In the genomic region with DNA sequence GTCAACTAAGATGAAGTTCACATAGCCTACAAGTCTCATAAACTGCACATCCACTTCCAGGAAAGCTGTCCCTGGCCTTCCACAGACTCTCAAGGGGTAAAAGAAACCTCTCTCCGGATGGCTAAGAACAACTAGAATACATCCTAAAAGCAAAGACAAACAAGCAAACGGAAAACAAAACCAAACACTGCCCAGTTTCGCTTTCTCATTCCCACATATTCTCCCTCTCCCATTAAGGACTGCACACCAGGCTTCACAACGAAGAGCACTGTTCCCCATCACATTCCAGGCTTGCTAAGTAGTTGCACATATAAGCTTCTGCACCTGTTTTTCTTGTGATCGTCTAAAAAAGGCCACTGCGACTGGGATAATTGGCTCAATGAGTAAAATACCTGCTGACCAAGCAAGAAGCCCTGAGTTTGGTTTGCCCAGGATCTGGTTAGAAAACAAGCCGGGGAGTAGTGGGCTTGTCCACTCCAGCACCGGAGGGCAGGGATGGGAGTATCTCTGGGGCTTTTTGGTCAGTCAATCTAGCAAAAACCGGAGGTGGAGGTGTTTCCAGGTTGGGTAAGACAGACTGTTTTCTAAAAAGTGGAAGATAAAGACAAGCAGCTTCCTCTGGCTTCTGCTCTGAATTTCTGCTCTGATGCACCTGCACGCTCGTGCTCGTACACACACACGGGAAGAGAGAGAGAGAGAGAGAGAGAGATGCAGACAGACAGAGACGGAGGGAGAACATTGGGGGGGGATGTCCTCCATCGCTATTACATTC, we compare ENCODE assay signal across 8 mouse cellular contexts. TPM values are rescaled to one million over a fixed set of nuclear protein-coding genes. Genes with fewer than 3 reads are reported as not detected.
DNase-seq lines count a peak whose midpoint lies in the region; ATAC-seq and TF ChIP-seq lines count a peak whose summit lies in the region.

No protein-coding gene starts in this region.

- WGBS in heart, adult 2 months, result 10% methylated on average over 15 of the region's 15 CpGs
- 26% methylated on average over 15 of the region's 15 CpGs for WGBS in forebrain, embryonic 15.5 days
- 15% methylated on average over 15 of the region's 15 CpGs for WGBS in liver, embryonic 14.5 days (ENCODE audit: insufficient replicate concordance)
- WGBS in stomach, embryonic 16.5 days, result 23% methylated on average over 15 of the region's 15 CpGs

- no peaks in the 10 kb centered on the region for H3K79me2 ChIP-seq in heart, adult 2 months (replicated peaks; ENCODE audit: control insufficient read depth, insufficient read depth, low read length)

- H3K9ac ChIP-seq in heart, adult 2 months (ENCODE audit: low read depth, low read length), result peak overlapping the region; percentile 80
- peak overlapping the region; percentile 73 for H3K9ac ChIP-seq in forebrain, embryonic 15.5 days (replicated peaks)
- H3K9ac ChIP-seq in liver, embryonic 14.5 days (replicated peaks), result peak overlapping the region; percentile 89
- peak overlapping the region; percentile 87 for H3K9ac ChIP-seq in stomach, embryonic 16.5 days (ENCODE audit: low read length)

- H3K4me2 ChIP-seq in forebrain, embryonic 15.5 days (replicated peaks), result peak overlapping the region; percentile 86
- peak overlapping the region; percentile 95 for H3K4me2 ChIP-seq in liver, embryonic 14.5 days (ENCODE audit: low read depth)
- H3K4me2 ChIP-seq in stomach, embryonic 16.5 days (ENCODE audit: low read depth, low read length), result peak overlapping the region; percentile 87

- H3K36me3 ChIP-seq in heart, adult 2 months (ENCODE audit: control insufficient read depth, insufficient read depth, low read length), result peaks cover 4% of the 10 kb centered on the region; the same call in 1 of the 2 replicates
- peaks cover 42% of the 10 kb centered on the region for H3K36me3 ChIP-seq in G1E (replicated peaks)
- H3K36me3 ChIP-seq in forebrain, embryonic 15.5 days, result peaks cover 24% of the 10 kb centered on the region
- peaks cover 25% of the 10 kb centered on the region for H3K36me3 ChIP-seq in liver, embryonic 14.5 days (replicated peaks; ENCODE audit: control insufficient read depth, insufficient read depth, low read depth)
- no peaks in the 10 kb centered on the region for H3K36me3 ChIP-seq in stomach, embryonic 16.5 days (ENCODE audit: control insufficient read depth, insufficient read depth, low read length)

- H3K27me3 ChIP-seq in heart, adult 2 months (ENCODE audit: control insufficient read depth, insufficient read depth, low read length), result no peaks in the 10 kb centered on the region
- no peaks in the 10 kb centered on the region for H3K27me3 ChIP-seq in G1E (ENCODE audit: insufficient read depth, low read length)
- H3K27me3 ChIP-seq in forebrain, embryonic 15.5 days, result no peaks in the 10 kb centered on the region
- H3K27me3 ChIP-seq in liver, embryonic 14.5 days (ENCODE audit: control insufficient read depth, insufficient read depth, low read length), result no peaks in the 10 kb centered on the region
- H3K27me3 ChIP-seq in stomach, embryonic 16.5 days (ENCODE audit: control insufficient read depth, insufficient read depth, low read length), result no peaks in the 10 kb centered on the region

- no peak for DNase-seq in heart, adult 2 months
- DNase-seq in heart, adult 9 months (ENCODE audit: low spot score in 2 of 2), result no peak
- no peak for DNase-seq in G1E (ENCODE audit: low spot score)
- DNase-seq in liver, embryonic 14.5 days (ENCODE audit: low read depth in 3 of 3, low spot score in 3 of 3), result peak in 2 of 3 experiments; percentile 7 to 24
- DNase-seq in urinary bladder, postnatal 36 days (ENCODE audit: low spot score in 2 of 2), result no peak
- DNase-seq in kidney, postnatal 4 days, result no peak

- no peak for TF ChIP-seq POLR2A in heart, adult 2 months (IDR thresholded peaks at IDR 0.05; ENCODE audit: insufficient read depth, low read depth, low read length)

- H3K27ac ChIP-seq in heart, adult 2 months, result peak overlapping the region; percentile 83
- H3K27ac ChIP-seq in forebrain, embryonic 15.5 days (replicated peaks), result no peak overlapping the region
- H3K27ac ChIP-seq in liver, embryonic 14.5 days, result peak overlapping the region; percentile 92
- H3K27ac ChIP-seq in stomach, embryonic 16.5 days (ENCODE audit: low read length), result no peak overlapping the region

- H3K4me1 ChIP-seq in heart, adult 2 months (ENCODE audit: control insufficient read depth, insufficient read depth, low read length), result peaks cover 2% of the 10 kb centered on the region
- peaks cover 52% of the 10 kb centered on the region for H3K4me1 ChIP-seq in G1E (ENCODE audit: insufficient read depth, low read depth, low read length)
- peaks cover 26% of the 10 kb centered on the region for H3K4me1 ChIP-seq in forebrain, embryonic 15.5 days
- H3K4me1 ChIP-seq in liver, embryonic 14.5 days (replicated peaks; ENCODE audit: control insufficient read depth in 2 of 2, insufficient read depth in 2 of 2, low read length in 1 of 2), result peaks cover 13 to 15% of the 10 kb centered on the region in 2 experiments
- peaks cover 10% of the 10 kb centered on the region for H3K4me1 ChIP-seq in stomach, embryonic 16.5 days (ENCODE audit: control insufficient read depth, insufficient read depth, low read length)

- peak overlapping the region; percentile 92 for H3K4me3 ChIP-seq in heart, adult 2 months
- H3K4me3 ChIP-seq in G1E (ENCODE audit: low read depth, low read length), result peak overlapping the region; percentile 88
- H3K4me3 ChIP-seq in forebrain, embryonic 15.5 days, result peak overlapping the region; percentile 73
- peak overlapping the region; percentile 83 to 98 for H3K4me3 ChIP-seq in liver, embryonic 14.5 days (ENCODE audit: insufficient read depth in 1 of 2, low read depth in 2 of 2, low read length in 2 of 2)
- H3K4me3 ChIP-seq in stomach, embryonic 16.5 days (replicated peaks; ENCODE audit: low read length), result peak overlapping the region; percentile 80

- intact Hi-C loops in heart, adult 2 months (cut with DNase I), result loop anchor here (5.0 to 10.0 kb wide), 3 partner anchors 48 to 185 kb away; a partner anchor contains a TSS

- TF ChIP-seq EP300 in heart, adult 2 months (IDR thresholded peaks at IDR 0.05; ENCODE audit: insufficient read depth, low read depth, low read length), result no peak
- no peak for TF ChIP-seq EP300 in liver, embryonic 14.5 days (IDR thresholded peaks at IDR 0.05; ENCODE audit: low read depth)

- ATAC-seq in G1E (ENCODE audit: extremely low read depth, insufficient number of reproducible peaks, low FRiP score, poor library complexity, severe bottlenecking), result no peak
- ATAC-seq in forebrain, embryonic 15.5 days (replicated peaks), result no peak
- peak; percentile 8; the same call in 1 of the 2 replicates for ATAC-seq in liver, embryonic 14.5 days (ENCODE audit: insufficient read depth)
- no peak for ATAC-seq in stomach, embryonic 16.5 days (ENCODE audit: insufficient read depth, low FRiP score)

- H3K9me3 ChIP-seq in G1E (replicated peaks), result no peaks in the 10 kb centered on the region
- H3K9me3 ChIP-seq in forebrain, embryonic 15.5 days, result no peaks in the 10 kb centered on the region
- H3K9me3 ChIP-seq in liver, embryonic 14.5 days (ENCODE audit: control insufficient read depth, low read length), result no peaks in the 10 kb centered on the region
- H3K9me3 ChIP-seq in stomach, embryonic 16.5 days (replicated peaks; ENCODE audit: control insufficient read depth, low read length), result no peaks in the 10 kb centered on the region

- no peak for TF ChIP-seq CTCF in heart, adult 2 months (IDR thresholded peaks at IDR 0.05)
- no peak for TF ChIP-seq CTCF in G1E (IDR thresholded peaks at IDR 0.05; ENCODE audit: low read depth, low read length)
- TF ChIP-seq CTCF in liver, embryonic 14.5 days (IDR thresholded peaks at IDR 0.05; ENCODE audit: low read depth), result no peak

RNA-seq across cellular contexts. Expression of a gene that starts 0.9 kb away (rescaled TPM):
- total RNA-seq in heart, adult 2 months (2021), result 10 to 100 TPM; 31.8 to 35.1 TPM
- 28.1 and 54.1 TPM in 2 replicates for polyA plus RNA-seq in heart, adult 2 months (2012; rRNA removed)
- total RNA-seq in G1E (2014; fragmentation: Nextera tagmentation), result 81.6 and 91.3 TPM in 2 replicates
- total RNA-seq in G1E (2017), result 236 and 288 TPM in 2 replicates
- 20.8 and 30.0 TPM in 2 replicates for polyA plus RNA-seq in G1E (2012)
- polyA plus RNA-seq in forebrain, embryonic 15.5 days (2015; fragmentation: Nextera tagmentation; extraction: Ambion mirVana), result 117 and 118 TPM in 2 replicates
- 45.8 and 86.1 TPM in 2 replicates for polyA plus RNA-seq in liver, embryonic 14.5 days (2012; rRNA removed)
- polyA plus RNA-seq in liver, embryonic 14.5 days (2014; fragmentation: Nextera tagmentation; extraction: Ambion mirVana), result 102 and 111 TPM in 2 replicates
- 114 and 119 TPM in 2 replicates for polyA plus RNA-seq in stomach, embryonic 16.5 days (2015; fragmentation: Nextera tagmentation; extraction: Ambion mirVana)

RNA-seq across cellular contexts. Expression of a gene that starts 0.9 kb away (rescaled TPM):
- 10 to 100 TPM; 34.9 to 45.2 TPM for total RNA-seq in heart, adult 2 months (2021)
- 29.5 and 45.9 TPM in 2 replicates for polyA plus RNA-seq in heart, adult 2 months (2012; rRNA removed)
- total RNA-seq in G1E (2014; fragmentation: Nextera tagmentation), result 125 and 130 TPM in 2 replicates
- 122 and 124 TPM in 2 replicates for total RNA-seq in G1E (2017)
- 7.4 and 12.7 TPM in 2 replicates for polyA plus RNA-seq in G1E (2012)
- 34.9 and 35.5 TPM in 2 replicates for polyA plus RNA-seq in forebrain, embryonic 15.5 days (2015; fragmentation: Nextera tagmentation; extraction: Ambion mirVana)
- polyA plus RNA-seq in liver, embryonic 14.5 days (2012; rRNA removed), result 15.4 and 16.1 TPM in 2 replicates
- polyA plus RNA-seq in liver, embryonic 14.5 days (2014; fragmentation: Nextera tagmentation; extraction: Ambion mirVana), result 14.8 and 17.4 TPM in 2 replicates
- polyA plus RNA-seq in stomach, embryonic 16.5 days (2015; fragmentation: Nextera tagmentation; extraction: Ambion mirVana), result 11.8 and 12.4 TPM in 2 replicates

RNA-seq across cellular contexts. Expression of a gene that starts 26.3 kb away (rescaled TPM):
- total RNA-seq in heart, adult 2 months (2021), result 10 to 100 TPM; 26.7 to 26.8 TPM
- 9.3 and 12.1 TPM in 2 replicates for polyA plus RNA-seq in heart, adult 2 months (2012; rRNA removed)
- total RNA-seq in G1E (2014; fragmentation: Nextera tagmentation), result 148 and 153 TPM in 2 replicates
- total RNA-seq in G1E (2017), result 60.8 and 61.7 TPM in 2 replicates
- polyA plus RNA-seq in G1E (2012), result 65.5 and 77.0 TPM in 2 replicates
- polyA plus RNA-seq in forebrain, embryonic 15.5 days (2015; fragmentation: Nextera tagmentation; extraction: Ambion mirVana), result 37.3 and 39.8 TPM in 2 replicates
- polyA plus RNA-seq in liver, embryonic 14.5 days (2012; rRNA removed), result 6.4 and 9.8 TPM in 2 replicates
- 8.3 and 9.7 TPM in 2 replicates for polyA plus RNA-seq in liver, embryonic 14.5 days (2014; fragmentation: Nextera tagmentation; extraction: Ambion mirVana)
- 22.3 and 23.1 TPM in 2 replicates for polyA plus RNA-seq in stomach, embryonic 16.5 days (2015; fragmentation: Nextera tagmentation; extraction: Ambion mirVana)

Comparison
In these comparisons a context has a peak if more than half of its experiments do, and no peak if none do; other contexts are left out.
1. DNase-seq: peak in liver, embryonic 14.5 days (2 of 3); none in heart, adult 2 months (0 of 2), heart, adult 9 months (0 of 2), G1E (single experiment), urinary bladder, postnatal 36 days (0 of 2) and kidney, postnatal 4 days (0 of 2).
2. H3K27ac ChIP-seq: peak in heart, adult 2 months (single experiment) and liver, embryonic 14.5 days (single experiment); none in forebrain, embryonic 15.5 days (single experiment) and stomach, embryonic 16.5 days (single experiment).
3. Peak in every context shown above with its lines, with median percentiles within 50 percentile points of each other: H3K4me3 ChIP-seq, H3K9ac ChIP-seq and H3K4me2 ChIP-seq.